Mouse (Mus musculus): ENCODE results near the gene Bcar1.

- TF ChIP-seq ZNF384 (IDR thresholded peaks at IDR 0.05; ENCODE audit: low read depth, low read length), result no peak
- TF ChIP-seq MAFK (IDR thresholded peaks at IDR 0.05; ENCODE audit: insufficient read depth, low read depth, low read length), result no peak
- no peak for TF ChIP-seq ZC3H11A (IDR thresholded peaks at IDR 0.05; ENCODE audit: borderline replicate concordance, low read depth, low read length)
Observed at GRCm38 (mm10) chr8:111754736-111755135, 11.1 kb upstream of the Bcar1 start.

All from ES-E14 (cell line).